Mouse (Mus musculus) embryonic facial prominence, embryonic 14.5 days (tissue): Measurements from ENCODE around the gene Slbp. TPM values are rescaled to one million over a fixed set of nuclear protein-coding genes. Genes with fewer than 3 reads are reported as not detected.

Experiments
- ATAC-seq: fragments of 200-750 bp; cut with Nextera tagmentation; 2 replicates; pipeline ENCODE4 v1.8.0; 2017; ENCODE audit warnings: low read depth, moderate number of reproducible peaks, moderate TSS enrichment
- DNase-seq: peaks from one replicate; pipeline ENCODE4 v3.0.0-alpha.2; 2015; ENCODE audit warnings: low spot score
- H3K27ac ChIP-seq: fragments of 300-500 bp; sonication (generic); replicated peaks from 2 replicates; pipeline ENCODE4 v1.5.1; 2014; ENCODE audit warnings: low read depth, mild to moderate bottlenecking, low read length, moderate library complexity
- H3K27me3 ChIP-seq: fragments of 300-500 bp; sonication (generic); replicated peaks from 2 replicates; pipeline ENCODE4 v1.6.1; 2014; ENCODE audit warnings: low read length; ENCODE audit not compliant: control insufficient read depth, insufficient read depth
- H3K36me3 ChIP-seq: fragments of 300-500 bp; sonication (generic); 2 replicates; pipeline ENCODE4 v1.6.1; 2014; ENCODE audit warnings: low read length, mixed read lengths; ENCODE audit not compliant: control insufficient read depth, insufficient read depth
- H3K4me1 ChIP-seq: fragments of 300-500 bp; sonication (generic); 2 replicates; pipeline ENCODE4 v1.6.1; 2014; ENCODE audit warnings: antibody characterized with exemption, low read length; ENCODE audit not compliant: control insufficient read depth, insufficient read depth
- H3K4me2 ChIP-seq: fragments of 300-500 bp; sonication (generic); 2 replicates; pipeline ENCODE4 v1.6.1; 2014; ENCODE audit warnings: low read depth, mild to moderate bottlenecking, low read length, moderate library complexity, mixed read lengths
- H3K4me3 ChIP-seq: fragments of 300-500 bp; sonication (generic); 2 replicates; pipeline ENCODE4 v1.5.1; 2014; ENCODE audit warnings: low read depth, mild to moderate bottlenecking, low read length
- H3K9ac ChIP-seq: fragments of 300-500 bp; sonication (generic); 2 replicates; pipeline ENCODE4 v1.6.1; 2014; ENCODE audit warnings: low read depth, mild to moderate bottlenecking, low read length, moderate library complexity, mixed read lengths
- H3K9me3 ChIP-seq: fragments of 300-500 bp; sonication (generic); 2 replicates; pipeline ENCODE4 v1.6.1; 2016; ENCODE audit warnings: low read length; ENCODE audit not compliant: control insufficient read depth
- WGBS: fragments of 180-500 bp; shearing (Covaris S2); extraction: QIAGEN DNeasy Blood & Tissue Kit; methylation state at CpG from one replicate; pipeline ENCODE4 v1.1.7; 2014; 5-methylcytosine and 5-hydroxymethylcytosine counted together
- polyA plus RNA-seq: library from polyadenylated mRNA; unstranded; fragments of >200 nt; fragmentation: Nextera tagmentation; extraction: Ambion mirVana; gene quantifications from 2 replicates; pipeline ENCODE4 v1.2.1, GENCODE M21; 2014

The Slbp gene
- polyA plus RNA-seq, 1 experiment from 2014 or later, result 188 TPM

DNA sequence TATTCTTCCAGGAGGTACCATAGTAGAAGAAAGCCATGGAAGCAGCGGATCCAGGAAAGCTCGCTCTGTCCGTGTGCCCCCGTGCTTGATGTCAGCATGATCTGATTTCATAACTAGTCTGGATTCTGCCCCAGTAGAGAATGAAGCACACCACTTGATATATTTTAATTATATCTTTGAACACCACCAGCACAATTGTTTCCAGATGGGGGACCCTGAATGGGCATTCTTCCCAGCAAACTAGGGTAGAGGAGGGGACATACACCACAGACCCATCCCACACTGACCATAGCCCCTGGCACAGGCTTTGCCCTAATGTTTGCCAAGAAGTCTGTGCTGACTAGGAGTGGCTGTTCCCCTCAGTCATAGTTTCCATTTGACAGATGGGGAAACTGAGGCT lies 32.6 kb upstream of the Slbp start:
- peak; percentile 51 for DNase-seq
- Histone ChIP-seq H3K4me2 (no peak overlapping the region), H3K9ac (no peak overlapping the region), H3K4me1 (peaks cover 16% of the 10 kb centered on the region), H3K9me3 (no peaks in the 10 kb centered on the region), H3K36me3 (no peaks in the 10 kb centered on the region), H3K27ac (peak overlapping the region; percentile 35; the same call in 1 of the 2 replicates), H3K27me3 (no peaks in the 10 kb centered on the region), H3K4me3 (no peak overlapping the region)
- 71% methylated on average over 4 of the region's 4 CpGs for WGBS
- ATAC-seq, result no peak

DNA sequence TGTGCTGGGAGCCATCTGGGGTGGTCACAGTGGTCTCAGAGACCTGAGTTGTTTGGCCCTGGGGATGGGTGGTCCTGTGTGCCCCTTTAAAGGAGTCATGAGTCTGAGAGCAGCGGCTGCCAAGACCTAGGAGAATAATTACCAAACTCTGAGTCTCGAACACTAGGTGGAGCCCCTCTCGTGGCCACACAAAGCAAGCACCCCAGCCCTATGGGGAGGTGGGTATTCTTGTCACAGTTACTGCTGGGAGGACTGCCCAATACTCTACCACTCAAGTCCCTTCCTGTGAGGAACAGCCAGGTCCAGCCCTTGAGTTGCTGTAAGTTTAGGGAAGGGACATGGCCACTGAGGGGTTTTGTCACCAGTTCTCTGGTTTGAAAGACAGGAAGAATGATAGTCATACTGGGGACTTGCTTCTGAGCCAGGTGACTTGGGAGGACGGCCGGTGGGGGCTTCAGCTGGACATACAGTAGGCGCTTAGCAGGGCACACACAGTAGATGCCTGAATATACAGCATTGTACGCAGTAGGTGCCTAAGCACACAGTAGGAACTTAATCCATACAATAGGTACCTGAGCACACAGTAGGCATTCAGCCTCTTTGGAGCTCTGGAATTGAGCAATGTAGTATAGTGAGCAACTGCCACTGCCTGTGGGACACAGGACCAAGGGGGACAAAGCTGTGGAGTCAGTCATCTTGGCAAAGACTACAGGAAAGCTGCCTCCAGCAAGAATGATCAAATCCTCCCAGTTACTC lies 31.7 kb upstream of the Slbp start:
- ATAC-seq (peak; percentile 66; the same call in 1 of the 2 replicates), DNase-seq (peak; percentile 73)
- Histone ChIP-seq H3K4me2 (no peak overlapping the region), H3K9me3 (no peaks in the 10 kb centered on the region), H3K36me3 (no peaks in the 10 kb centered on the region), H3K9ac (no peak overlapping the region), H3K4me3 (no peak overlapping the region), H3K27ac (peak overlapping the region; percentile 39; the same call in 1 of the 2 replicates), H3K4me1 (peaks cover 8% of the 10 kb centered on the region), H3K27me3 (no peaks in the 10 kb centered on the region)
- WGBS, result 48% methylated on average over 7 of the region's 7 CpGs

DNA sequence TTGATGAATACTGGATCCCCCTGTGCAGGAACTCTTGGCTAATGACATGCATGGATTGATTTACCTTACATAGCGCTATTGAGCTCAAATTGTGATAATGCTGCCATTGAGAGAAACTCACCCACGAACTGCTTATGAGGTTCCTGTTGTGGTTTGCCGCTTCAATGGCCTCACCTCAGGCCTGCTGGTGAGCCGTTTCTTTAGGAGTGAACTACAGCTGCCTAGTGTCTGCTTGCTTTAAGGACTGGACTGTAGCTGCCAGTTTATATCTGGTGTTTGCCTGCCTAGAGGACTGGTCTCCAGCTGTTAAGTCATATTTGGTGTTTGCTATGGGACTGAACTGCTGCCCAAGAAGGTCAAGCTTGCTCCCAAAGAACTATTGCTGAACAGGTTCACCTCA lies 30.6 kb upstream of the Slbp start:
- no peak for DNase-seq
- no peak for ATAC-seq
- H3K4me3 ChIP-seq, result no peak overlapping the region
- H3K36me3 ChIP-seq, result no peaks in the 10 kb centered on the region
- H3K4me2 ChIP-seq, result no peak overlapping the region
- H3K9ac ChIP-seq, result no peak overlapping the region
- no peak overlapping the region for H3K27ac ChIP-seq
- H3K27me3 ChIP-seq, result no peaks in the 10 kb centered on the region
- H3K4me1 ChIP-seq, result 0 out of 2 replicates have a peak, but pooled peaks cover 2% of the 10 kb centered on the region
- 72% methylated on average over 4 of the region's 4 CpGs for WGBS
- H3K9me3 ChIP-seq, result no peaks in the 10 kb centered on the region

DNA sequence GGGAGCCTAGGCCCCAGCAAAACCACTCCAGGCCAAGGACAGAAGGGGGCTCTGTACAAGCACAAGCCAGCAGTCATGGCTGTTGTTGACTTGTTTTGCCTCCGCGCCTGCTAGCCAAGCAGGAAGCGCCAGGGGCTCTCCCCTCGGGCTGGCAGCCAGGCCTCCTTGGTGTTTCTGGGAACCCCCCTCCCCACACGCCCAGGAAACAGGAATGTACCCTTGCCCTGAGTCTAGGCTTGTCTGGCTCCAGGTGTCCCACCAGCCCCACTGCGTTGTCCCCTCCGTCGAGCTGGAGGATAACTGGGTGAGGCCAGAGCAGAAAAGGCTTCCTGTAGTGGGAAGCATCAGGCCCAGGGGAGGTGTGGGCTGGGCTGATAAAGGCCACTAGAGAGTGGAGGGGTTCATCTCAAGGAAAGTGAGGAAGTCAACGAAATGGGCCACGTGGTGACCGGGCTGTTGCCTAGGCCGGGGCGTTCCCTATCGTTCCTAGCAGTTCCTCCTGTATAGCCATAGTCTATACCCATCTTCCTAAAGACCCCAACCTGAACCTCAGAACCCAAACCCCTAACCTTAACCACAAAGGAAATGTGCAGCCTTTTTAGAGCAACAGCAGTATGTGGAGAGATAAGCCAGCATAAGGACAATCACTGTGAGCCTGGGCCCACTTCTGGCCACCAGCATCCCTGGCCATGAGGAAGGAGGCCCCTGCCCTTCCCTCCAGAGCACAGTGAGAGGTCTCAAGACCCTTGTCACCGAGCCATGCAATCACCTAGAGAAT lies 29.4 kb upstream of the Slbp start:
- Histone ChIP-seq H3K4me3 (no peak overlapping the region), H3K36me3 (no peaks in the 10 kb centered on the region), H3K9ac (no peak overlapping the region), H3K27ac (no peak overlapping the region), H3K9me3 (no peaks in the 10 kb centered on the region), H3K27me3 (no peaks in the 10 kb centered on the region), H3K4me2 (no peak overlapping the region), H3K4me1 (0 out of 2 replicates have a peak, but pooled peaks cover 2% of the 10 kb centered on the region)
- ATAC-seq (no peak), DNase-seq (no peak)
- WGBS, result 69% methylated on average over 15 of the region's 15 CpGs

DNA sequence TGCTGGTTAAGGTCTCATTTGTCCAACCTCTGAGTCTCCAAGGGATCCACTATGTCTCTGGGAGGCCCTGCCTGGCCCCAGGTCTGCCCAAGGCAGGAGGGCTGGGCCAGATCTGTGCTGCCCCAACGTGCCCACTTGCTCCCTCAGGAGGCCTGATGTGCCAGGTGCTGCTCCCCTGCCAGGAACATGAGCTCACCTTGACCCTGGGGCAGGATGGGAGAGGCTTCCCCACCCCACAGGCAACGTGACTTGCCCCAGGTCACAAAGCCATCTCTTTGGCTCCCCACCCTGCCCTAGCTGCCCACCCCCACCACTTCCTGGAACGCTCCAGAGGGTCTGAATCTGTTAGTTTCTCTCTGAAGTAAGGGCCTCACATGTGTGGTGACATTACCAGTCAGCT lies 28.7 kb upstream of the Slbp start:
- Histone ChIP-seq H3K4me1 (0 out of 2 replicates have a peak, but pooled peaks cover 2% of the 10 kb centered on the region), H3K9me3 (no peaks in the 10 kb centered on the region), H3K27me3 (no peaks in the 10 kb centered on the region), H3K4me2 (no peak overlapping the region), H3K4me3 (no peak overlapping the region), H3K9ac (no peak overlapping the region), H3K27ac (no peak overlapping the region; the same call in 1 of the 2 replicates), H3K36me3 (no peaks in the 10 kb centered on the region)
- DNase-seq (no peak), ATAC-seq (no peak)
- WGBS, result 53% methylated on average over 3 of the region's 3 CpGs

DNA sequence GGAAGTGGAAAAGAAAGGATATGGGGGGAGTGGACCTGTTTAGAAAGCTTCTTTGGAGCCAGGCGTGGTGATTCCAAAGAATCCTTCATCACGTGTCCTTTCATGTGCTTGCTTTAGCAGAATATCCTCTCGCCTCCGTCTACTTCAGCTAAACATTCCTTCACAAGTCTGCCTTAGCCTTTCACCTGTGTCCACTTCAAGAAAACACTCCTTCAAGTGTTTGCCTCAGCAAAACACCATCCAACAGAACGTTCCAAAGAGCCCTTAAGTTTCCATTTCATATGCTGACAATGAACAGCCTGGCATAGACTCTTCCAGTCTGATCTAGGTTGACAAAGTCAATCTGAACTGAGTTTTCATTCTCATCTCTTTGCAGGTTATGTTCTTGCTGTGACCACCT lies 25.9 kb upstream of the Slbp start:
- Histone ChIP-seq H3K4me2 (no peak overlapping the region), H3K4me3 (no peak overlapping the region), H3K27ac (no peak overlapping the region), H3K36me3 (peaks cover 3% of the 10 kb centered on the region; the same call in 1 of the 2 replicates), H3K4me1 (0 out of 2 replicates have a peak, but pooled peaks cover 2% of the 10 kb centered on the region), H3K27me3 (no peaks in the 10 kb centered on the region), H3K9me3 (no peaks in the 10 kb centered on the region), H3K9ac (no peak overlapping the region)
- no peak for ATAC-seq
- WGBS, result 77% methylated on average over 5 of the region's 5 CpGs
- no peak for DNase-seq

DNA sequence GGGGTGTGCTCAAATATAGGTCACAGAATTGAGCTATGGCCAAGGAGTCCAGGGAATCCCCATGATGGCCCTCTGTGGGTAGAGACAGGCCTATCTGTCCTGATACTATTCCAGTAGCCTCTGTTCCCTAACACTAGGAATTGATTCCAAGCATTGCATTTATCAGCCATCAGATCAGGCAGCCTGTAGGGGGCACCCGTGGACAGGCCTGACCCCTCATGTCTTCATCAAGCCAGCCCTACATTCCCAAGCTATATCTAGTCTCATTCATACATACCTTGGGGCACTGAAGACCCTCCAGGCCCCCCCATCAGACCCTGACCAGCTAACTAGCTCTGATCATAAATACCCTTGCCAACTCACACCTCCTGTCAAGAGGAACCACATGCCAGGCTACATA lies 23.6 kb upstream of the Slbp start:
- Histone ChIP-seq H3K4me3 (no peak overlapping the region), H3K4me1 (no peaks in the 10 kb centered on the region), H3K27ac (no peak overlapping the region), H3K9ac (no peak overlapping the region), H3K27me3 (no peaks in the 10 kb centered on the region), H3K4me2 (no peak overlapping the region), H3K9me3 (no peaks in the 10 kb centered on the region), H3K36me3 (peaks cover 17% of the 10 kb centered on the region; the same call in 1 of the 2 replicates)
- WGBS, result 10% methylated on average over 1 of the region's 1 CpGs
- 0 out of 2 replicates have a peak, but pooled peaks have one; percentile 32 for ATAC-seq
- DNase-seq, result peak; percentile 59

DNA sequence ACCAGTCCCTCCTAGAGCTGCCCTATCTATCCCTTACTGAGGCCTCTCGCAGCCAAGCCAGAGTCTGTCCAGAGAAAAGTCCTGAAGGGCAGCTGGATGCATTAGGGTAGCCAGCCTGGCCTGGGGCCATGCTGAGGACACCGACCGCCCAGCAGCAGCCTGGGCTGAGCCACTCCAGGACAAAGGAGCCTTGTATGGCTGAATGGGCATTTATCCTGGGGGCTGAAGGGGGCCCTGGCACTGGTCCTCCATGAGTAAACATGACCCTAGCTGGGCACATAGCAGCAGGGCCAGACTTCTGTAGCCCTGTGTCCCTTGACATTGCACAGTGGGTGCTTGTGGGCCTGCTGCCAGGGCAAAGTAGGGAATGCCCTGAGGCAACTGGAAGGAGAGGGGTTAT lies 22.1 kb upstream of the Slbp start:
- ATAC-seq (peak; percentile 56; the same call in 1 of the 2 replicates), DNase-seq (no peak)
- Histone ChIP-seq H3K36me3 (peaks cover 33% of the 10 kb centered on the region), H3K4me1 (no peaks in the 10 kb centered on the region), H3K4me2 (no peak overlapping the region), H3K9me3 (no peaks in the 10 kb centered on the region), H3K9ac (no peak overlapping the region), H3K4me3 (no peak overlapping the region), H3K27me3 (no peaks in the 10 kb centered on the region), H3K27ac (0 out of 2 replicates have a peak overlapping the region, but pooled peaks have one; percentile 16)
- WGBS, result 56% methylated on average over 3 of the region's 3 CpGs
